Mouse (Mus musculus) small intestine, adult 2 months (tissue): ENCODE results near the gene Wdr59.

Experiments
- CTCF ChIP-seq: fragments of 200-500 bp; IDR thresholded peaks from 2 replicates; pipeline ENCODE4 v1.5.1; 2012; ENCODE audit warnings: low read depth, mild to moderate bottlenecking, control low read depth, inconsistent platforms, low read length, moderate library complexity, mixed read lengths; ENCODE audit not compliant: insufficient replicate concordance, insufficient read length; ENCODE audit errors: extremely low read depth
- POLR2A ChIP-seq: fragments of 200-500 bp; IDR thresholded peaks from 2 replicates; pipeline ENCODE4 v1.6.1; 2012; ENCODE audit warnings: low read depth, mild to moderate bottlenecking, control low read depth, inconsistent platforms, low read length, moderate library complexity

DNA sequence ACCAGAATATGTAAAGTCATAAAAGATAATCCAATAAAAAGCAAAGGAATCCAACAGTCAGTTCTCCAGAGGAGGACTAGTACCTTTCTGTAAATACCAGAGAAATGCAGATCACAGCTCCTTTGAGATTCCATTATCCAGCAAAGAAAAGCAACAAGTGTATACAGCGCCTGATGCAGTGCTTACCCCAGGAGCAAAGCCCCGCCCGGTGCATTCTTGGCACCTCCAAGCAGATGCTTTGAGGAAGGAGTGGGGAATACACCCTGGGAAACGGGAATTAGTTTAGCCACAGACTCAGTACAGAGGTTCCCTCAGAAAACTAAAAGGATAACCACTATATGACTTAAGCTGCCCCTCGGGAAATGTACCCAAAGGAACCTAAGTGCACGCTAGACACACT is 26.3 kb upstream of the Wdr59 start:
- no peak for TF ChIP-seq CTCF
- no peak for TF ChIP-seq POLR2A
